Mouse (Mus musculus) brown adipose tissue, adult 24 weeks (tissue): ENCODE measurements at regions not wholly inside any gene's neighbourhood (a gene's known extent, or its start where the extent isn't known, plus 50 kb on each side); places are given as distances from the start of the nearest gene placed in this dataset.

Experiments
- H3K27ac ChIP-seq: fragments of 200-500 bp; replicated peaks from 2 replicates; pipeline ENCODE4 v1.5.1; 2012; ENCODE audit warnings: low read depth, mild to moderate bottlenecking, low read length
- H3K4me1 ChIP-seq: fragments of 200-500 bp; 2 replicates; pipeline ENCODE4 v1.6.1; 2012; ENCODE audit warnings: low read length, mixed read lengths; ENCODE audit not compliant: control insufficient read depth, insufficient read depth, insufficient read length
- H3K4me3 ChIP-seq: fragments of 200-500 bp; 2 replicates; pipeline ENCODE4 v1.5.1; 2012; ENCODE audit warnings: low read depth, mild to moderate bottlenecking, low read length, moderate library complexity; ENCODE audit not compliant: insufficient read depth

DNA sequence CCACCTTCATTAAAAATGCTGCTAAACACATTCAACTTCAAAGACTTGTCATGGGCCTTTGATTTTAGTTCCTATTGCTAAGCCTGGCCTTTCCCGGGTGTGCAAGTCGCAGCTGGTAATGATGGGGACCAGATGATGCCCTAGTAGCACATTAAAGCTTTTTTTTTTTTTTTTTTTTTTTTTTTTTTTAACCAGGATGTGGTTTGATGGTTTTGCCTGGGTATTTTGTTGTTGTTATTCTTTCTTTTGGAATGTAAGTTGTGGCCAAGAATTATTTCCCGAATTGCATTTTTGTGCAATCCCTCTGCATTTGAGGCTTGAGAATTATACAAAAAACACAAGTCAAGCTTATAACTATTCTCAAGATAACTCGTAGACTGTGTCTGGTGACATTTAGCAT, 167.2 kb upstream of the Mmadhc start:
- no peaks in the 10 kb centered on the region for H3K4me1 ChIP-seq
- H3K27ac ChIP-seq, result no peak overlapping the region

DNA sequence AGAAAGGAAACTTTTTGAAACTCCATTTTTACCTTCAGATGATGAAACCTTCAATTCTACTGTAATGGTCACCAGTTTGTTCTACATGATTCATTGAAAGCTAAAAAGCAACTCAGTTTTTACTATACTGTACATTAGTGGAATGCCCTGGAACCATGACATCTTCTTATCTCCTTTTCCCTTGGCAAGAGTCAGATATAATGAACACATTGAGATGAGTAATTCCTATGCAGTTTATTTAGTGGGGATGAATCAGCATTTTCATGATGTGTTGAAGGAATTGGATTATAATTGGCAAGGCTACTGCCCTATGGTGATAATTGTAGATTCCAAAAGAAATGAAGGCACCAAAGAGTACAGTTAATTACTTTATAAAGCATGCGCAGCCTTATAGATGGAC, 165.8 kb upstream of the Mmadhc start:
- Histone ChIP-seq H3K27ac (no peak overlapping the region), H3K4me1 (no peaks in the 10 kb centered on the region), H3K4me3 (no peak overlapping the region)

More for the DNA sequence above, 167.2 kb upstream of the Mmadhc start:
- no peak overlapping the region for H3K4me3 ChIP-seq

DNA sequence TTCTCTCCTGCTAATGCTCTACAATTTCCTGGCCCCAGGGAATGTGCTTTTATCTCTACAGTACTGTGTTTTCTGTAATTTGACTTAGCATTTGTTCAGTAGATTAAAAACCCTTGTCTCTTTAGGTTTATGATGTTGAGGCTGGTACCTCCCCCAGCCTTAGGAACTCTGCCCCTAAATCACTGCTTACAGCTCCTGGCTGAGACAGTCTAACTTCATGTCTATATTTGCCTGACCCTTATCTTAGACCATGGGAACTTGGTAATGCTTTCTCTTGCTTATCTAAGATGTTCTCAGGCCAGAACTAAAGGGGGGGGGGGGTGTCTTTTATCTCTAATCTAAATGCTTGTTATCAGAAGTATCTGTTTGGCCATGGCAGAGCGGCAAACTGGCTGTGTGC, 160.1 kb upstream of the Mmadhc start:
- no peak overlapping the region for H3K27ac ChIP-seq
- no peaks in the 10 kb centered on the region for H3K4me1 ChIP-seq
- no peak overlapping the region for H3K4me3 ChIP-seq

DNA sequence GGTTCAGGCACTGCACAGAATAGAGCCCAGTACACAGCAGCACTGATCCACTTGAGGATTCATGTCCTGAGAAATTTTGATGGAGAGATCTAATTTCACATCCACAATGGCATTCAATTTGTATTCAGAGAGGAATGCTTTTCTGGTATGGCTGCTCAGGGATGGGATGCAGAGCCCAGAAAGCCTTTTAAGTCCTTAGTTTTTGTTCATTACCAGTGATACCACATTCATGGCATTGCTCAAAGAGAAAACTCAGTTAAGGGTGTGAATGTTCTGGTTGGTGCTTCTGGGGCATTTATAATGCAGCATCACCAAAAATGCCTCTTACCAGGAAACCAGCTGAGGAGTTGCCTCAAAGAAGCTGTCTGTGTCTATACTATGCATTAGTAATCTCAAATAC, 151.5 kb upstream of the Mmadhc start:
- Histone ChIP-seq H3K4me1 (no peaks in the 10 kb centered on the region), H3K27ac (no peak overlapping the region), H3K4me3 (no peak overlapping the region)

DNA sequence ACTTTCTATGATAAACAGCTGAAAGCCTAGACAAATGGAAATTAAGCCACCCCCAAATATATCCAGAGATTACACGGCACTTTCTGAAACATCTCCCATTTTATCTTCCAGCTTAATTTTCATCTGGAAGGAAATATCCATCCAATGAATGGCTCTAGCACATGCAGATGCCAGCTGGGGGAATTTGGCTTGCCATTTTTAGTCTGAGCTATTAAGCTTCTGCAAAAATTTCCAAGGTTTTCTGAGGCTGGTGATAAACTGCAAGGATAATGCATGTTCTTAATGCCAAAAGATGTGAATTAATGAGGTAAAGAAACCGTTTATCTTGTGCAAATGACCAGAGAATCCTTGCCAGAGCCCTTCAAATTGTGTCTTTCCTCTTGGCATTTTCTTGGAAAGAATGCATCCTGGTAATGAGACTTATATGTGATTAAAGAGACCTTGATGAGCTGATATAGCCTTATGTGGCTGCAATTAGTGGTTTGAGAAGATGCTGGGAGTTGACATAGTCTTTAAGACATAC, 149.4 kb upstream of the Mmadhc start:
- H3K4me1 ChIP-seq, result no peaks in the 10 kb centered on the region
- H3K27ac ChIP-seq, result no peak overlapping the region

DNA sequence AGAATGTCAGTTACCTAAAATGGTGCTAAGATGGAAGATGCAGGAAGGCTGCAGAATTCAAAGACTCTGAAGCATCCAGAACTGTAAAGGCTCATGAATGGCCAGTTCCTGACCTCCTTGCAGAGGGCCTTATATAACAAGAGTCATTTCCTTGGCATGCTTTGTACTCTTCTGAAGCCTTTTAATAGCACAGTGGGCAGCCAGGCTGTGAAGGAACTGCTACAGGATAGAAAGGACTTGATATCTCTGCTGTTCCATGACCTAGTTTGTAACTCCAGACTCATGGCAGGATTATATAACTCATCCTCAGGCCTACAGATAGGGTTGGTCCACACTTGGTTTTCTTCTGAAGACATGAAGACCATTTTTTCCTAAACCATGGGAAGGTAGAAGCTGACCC, 143.7 kb upstream of the Mmadhc start:
- no peak overlapping the region for H3K27ac ChIP-seq
- H3K4me1 ChIP-seq, result no peaks in the 10 kb centered on the region
- no peak overlapping the region for H3K4me3 ChIP-seq

More for the DNA sequence above, 149.4 kb upstream of the Mmadhc start:
- H3K4me3 ChIP-seq, result no peak overlapping the region

DNA sequence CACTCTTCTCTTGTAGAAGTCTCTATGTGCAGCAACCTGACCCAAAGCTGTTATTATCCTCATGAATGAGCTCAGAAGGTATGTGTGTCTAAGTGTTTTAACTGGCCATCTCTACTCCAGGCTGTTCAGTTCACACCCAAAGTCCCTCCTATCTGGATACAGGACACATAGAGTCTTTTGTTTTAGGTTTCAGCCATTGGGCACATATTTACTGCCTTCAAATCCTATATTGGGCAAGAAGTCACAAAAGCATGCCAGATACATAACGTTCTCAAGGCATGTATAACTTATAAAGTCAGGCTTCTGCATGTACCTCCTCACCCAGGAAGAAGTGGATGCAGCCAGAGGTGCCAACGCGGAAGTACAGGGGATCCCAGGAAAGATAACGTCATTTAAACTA, 136.6 kb upstream of the Mmadhc start:
- H3K27ac ChIP-seq, result no peak overlapping the region
- no peak overlapping the region for H3K4me3 ChIP-seq
- H3K4me1 ChIP-seq, result no peaks in the 10 kb centered on the region

DNA sequence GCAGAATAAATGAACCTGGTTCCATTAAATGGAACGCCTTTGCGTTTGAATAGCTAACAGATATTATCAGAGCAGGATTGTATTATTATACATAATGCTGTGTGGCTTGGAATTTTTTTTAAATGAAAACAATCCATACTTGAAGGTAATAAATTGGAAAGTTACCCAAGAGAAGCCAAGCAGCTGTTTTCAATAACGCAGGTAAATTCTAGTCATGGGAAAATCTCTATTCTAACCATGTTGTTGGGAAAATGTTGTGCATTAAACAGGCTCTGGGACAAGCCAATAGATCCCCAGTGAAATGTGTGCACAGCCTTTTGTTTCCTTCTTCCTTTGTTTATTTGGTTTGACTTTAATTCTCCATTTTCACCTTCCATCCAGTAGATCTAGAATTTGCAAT, 128.6 kb upstream of the Mmadhc start:
- no peak overlapping the region for H3K4me3 ChIP-seq
- no peak overlapping the region for H3K27ac ChIP-seq
- H3K4me1 ChIP-seq, result no peaks in the 10 kb centered on the region

DNA sequence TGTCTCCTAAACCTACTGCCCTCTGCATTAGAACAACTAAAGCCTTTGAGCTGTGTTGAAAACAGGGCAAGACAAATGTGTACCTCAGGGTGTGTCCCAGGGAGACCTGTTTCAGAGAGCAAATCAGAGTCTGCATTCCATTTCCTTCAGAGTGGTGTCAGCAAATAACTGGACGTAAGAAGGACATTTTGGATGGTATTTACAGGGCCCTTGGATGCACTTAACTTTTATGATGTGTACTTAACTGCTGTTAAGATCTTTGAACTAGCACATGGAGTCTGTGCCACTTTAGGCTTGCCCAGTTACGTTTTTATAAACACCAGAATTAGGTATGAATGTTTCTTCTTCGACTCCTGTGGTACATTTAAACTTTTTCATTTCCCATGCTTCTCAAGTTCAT, 123.0 kb upstream of the Mmadhc start:
- H3K4me3 ChIP-seq, result no peak overlapping the region
- no peaks in the 10 kb centered on the region for H3K4me1 ChIP-seq
- H3K27ac ChIP-seq, result no peak overlapping the region

DNA sequence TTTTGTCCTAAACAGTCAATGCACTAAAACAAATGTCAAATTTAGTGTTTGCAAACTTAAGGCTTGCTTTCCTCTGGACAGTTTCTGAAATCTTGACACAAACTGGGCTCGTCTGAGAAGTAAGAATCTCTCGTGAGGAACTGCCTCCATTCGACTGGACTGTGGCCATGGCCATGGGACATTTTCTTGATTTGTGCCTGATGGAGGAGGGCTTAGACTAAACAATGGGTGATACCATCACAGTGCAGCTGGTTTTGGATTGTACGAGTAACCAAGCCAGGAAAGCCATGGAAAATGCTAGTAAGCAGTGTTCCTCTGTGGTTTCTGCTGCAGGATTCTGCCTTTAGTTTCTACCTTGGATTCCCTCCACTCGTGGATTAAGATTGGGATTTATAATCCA, 121.0 kb upstream of the Mmadhc start:
- no peak overlapping the region for H3K4me3 ChIP-seq
- H3K4me1 ChIP-seq, result no peaks in the 10 kb centered on the region
- H3K27ac ChIP-seq, result no peak overlapping the region

DNA sequence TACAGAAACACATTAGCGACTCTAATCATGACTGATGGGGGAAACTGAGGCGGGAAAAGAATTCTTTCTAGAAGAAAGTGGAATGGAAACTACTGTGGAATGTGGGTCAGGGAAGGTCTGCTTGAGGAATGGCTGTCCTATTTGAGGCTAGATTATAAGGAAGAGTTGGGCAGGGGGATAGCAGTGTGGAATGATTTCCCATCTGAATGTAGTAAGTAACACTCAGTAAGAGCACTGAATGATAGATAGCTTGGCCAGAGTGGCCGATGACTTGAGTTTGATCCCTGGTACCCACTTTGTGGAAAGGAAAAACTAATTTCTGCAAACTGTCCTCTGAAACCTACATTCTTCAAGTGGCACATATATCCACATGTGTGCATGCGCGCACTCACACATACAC, 120.5 kb upstream of the Mmadhc start:
- H3K4me3 ChIP-seq, result no peak overlapping the region
- H3K27ac ChIP-seq, result no peak overlapping the region
- H3K4me1 ChIP-seq, result no peaks in the 10 kb centered on the region

DNA sequence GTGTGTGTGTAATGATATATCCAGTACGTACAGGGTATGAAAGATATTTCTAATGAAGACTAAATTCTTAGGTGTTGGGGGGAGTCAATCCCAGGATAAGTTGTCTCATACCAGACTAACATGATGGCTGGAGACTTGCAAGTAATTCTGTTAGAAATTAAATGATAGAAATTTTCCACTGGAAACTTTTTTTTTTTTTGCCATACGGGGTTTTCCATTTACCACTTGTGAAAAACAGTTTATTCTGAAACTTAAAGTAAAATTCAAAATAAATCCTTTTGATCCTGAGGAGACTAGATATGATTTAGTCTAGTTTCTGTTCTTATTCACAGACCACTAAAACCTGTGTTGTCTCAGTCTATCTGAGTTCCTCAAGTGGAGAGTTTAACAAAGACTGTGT, 119.5 kb upstream of the Mmadhc start:
- Histone ChIP-seq H3K4me3 (no peak overlapping the region), H3K4me1 (no peaks in the 10 kb centered on the region), H3K27ac (no peak overlapping the region)

DNA sequence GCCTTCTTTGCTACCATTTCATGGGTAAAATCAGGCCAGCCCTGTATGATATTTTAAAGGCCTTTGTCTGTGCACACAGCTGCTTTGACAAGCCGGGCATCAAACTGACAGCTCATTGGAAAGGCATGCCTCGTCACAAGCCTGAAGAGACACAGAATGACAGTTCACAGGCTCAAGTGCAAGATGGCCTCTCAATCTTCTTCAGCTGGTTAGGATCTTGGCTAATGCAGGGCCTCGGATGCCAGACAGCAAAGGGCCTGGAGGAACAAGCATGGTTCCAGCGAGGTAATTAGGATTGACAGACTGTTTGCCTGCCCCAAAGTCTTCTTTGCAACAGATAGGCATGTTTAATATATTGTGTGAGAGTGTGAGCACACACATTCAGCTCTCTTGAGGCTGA, 109.3 kb upstream of the Mmadhc start:
- Histone ChIP-seq H3K27ac (no peak overlapping the region), H3K4me3 (no peak overlapping the region)

DNA sequence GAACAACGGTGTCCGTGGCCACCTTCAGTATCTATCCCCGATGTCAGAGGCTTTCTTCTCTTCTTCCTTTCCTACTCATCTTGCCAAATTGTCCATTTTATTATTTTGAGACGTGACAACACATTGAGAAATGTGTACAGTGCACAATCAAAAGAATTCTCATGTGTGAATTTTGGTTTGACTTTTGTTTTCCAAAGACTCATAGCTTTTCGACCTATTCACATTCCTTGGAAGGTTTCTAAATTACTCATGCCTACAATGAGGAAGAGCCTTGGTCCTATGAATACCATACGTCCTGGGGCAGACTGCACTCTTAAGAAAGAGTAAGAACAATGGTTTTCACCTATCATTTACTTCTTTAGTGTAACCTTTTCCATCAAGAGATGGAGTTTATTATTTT, 106.5 kb upstream of the Mmadhc start:
- Histone ChIP-seq H3K4me3 (no peak overlapping the region), H3K27ac (no peak overlapping the region)

More for the DNA sequence above, 109.3 kb upstream of the Mmadhc start:
- H3K4me1 ChIP-seq, result no peaks in the 10 kb centered on the region

DNA sequence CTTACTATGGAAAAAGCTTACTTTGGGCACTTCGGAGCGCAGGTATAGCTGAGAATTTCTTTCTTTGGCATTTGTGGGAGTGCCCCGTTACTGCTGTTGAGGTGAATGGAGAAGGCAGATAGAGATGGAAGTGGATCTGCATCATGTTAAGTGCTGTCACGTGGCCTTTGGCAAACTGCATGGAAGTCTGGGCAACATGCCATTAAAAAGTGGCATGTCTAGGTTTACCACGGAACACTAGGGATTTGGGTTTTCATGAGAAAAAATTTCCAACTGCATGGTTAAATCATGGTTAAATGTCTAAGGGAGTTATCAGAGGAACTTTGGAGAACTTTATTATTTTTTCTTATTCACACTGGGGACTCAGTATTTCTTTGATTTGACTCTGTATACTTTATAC, 102.0 kb upstream of the Mmadhc start:
- Histone ChIP-seq H3K27ac (no peak overlapping the region), H3K4me1 (no peaks in the 10 kb centered on the region), H3K4me3 (no peak overlapping the region)

More for the DNA sequence above, 106.5 kb upstream of the Mmadhc start:
- H3K4me1 ChIP-seq, result no peaks in the 10 kb centered on the region

DNA sequence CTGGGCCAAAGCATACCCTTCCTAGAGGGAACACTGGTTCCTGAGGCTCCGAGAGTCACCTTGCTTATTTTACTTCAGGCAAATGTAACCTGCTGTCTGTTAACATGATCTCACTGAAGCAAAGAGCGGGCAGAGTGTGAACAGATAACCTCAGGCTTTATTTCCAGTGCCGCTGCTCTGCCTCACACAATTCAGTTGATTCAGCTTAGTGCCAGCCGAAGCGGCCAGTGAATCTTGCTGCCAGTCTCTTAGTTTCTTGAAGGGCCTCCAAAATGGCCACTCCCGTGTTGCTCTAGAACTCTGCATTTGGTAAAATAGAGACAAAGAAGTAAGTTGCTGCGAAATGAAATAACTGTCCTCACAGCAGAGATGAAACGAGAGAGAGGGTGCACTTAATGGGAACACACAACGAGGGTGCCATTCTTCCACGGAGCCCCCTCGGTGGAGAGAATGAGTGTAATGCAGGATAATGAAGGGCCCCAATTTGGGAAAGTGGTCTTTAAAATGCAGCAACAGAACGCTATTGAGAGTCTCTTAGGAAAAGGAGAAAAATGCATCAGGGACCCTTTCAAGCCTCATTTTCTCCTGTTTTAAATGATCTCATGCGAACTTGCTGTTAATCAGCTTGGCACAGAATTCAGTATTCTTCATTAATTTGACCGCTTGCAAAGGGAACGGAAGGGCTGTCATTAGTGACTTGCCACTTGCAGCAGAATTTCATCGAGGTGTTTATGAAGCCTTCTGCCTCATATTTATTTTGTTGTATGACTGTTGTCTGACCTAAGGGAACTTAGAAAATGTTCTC, 81.2 kb upstream of the Mmadhc start:
- Histone ChIP-seq H3K27ac (no peak overlapping the region), H3K4me1 (no peaks in the 10 kb centered on the region), H3K4me3 (no peak overlapping the region)
